Mouse (Mus musculus) ES-E14 (cell line): ENCODE measurements at regions not wholly inside any gene's neighbourhood (a gene's known extent, or its start where the extent isn't known, plus 50 kb on each side); places are given as distances from the start of the nearest gene placed in this dataset.

Experiments used
- CHD2 ChIP-seq: IDR thresholded peaks from 2 replicates; pipeline ENCODE4 v1.6.1; 2014; ENCODE audit warnings: mild to moderate bottlenecking, low read depth, low read length, inconsistent platforms
- MAFK ChIP-seq: IDR thresholded peaks from 2 replicates; pipeline ENCODE4 v1.6.1; 2014; ENCODE audit warnings: mild to moderate bottlenecking, low read depth, low read length, inconsistent platforms; ENCODE audit not compliant: insufficient read depth
- ZC3H11A ChIP-seq: IDR thresholded peaks from 2 replicates; pipeline ENCODE4 v1.6.1; 2012; ENCODE audit warnings: low read depth, mild to moderate bottlenecking, inconsistent platforms, low read length, borderline replicate concordance
- ZNF384 ChIP-seq: IDR thresholded peaks from 2 replicates; pipeline ENCODE4 v1.6.1; 2012; ENCODE audit warnings: low read depth, low read length, inconsistent platforms

DNA sequence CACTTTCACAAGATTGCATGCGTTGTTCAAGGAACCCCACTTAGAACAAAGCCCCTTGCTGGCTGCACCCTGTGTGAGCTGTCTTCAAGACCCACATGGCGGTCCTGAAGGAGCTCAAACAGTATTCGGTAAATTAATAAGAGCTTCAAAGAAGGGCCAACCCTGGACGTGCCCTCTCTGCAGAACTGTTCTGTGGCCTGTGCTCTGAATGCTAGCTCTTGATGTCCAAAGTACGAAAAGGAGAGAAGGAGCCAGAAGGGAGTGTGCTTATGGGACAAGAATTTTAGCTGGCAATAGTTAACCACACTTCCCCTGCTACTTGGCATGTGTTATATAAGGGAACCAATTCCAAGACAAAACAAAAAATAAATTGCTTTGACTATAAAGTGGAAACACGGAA, 67.6 kb upstream of the Cdc42bpa start:
- TF ChIP-seq CHD2 (no peak), ZNF384 (no peak), MAFK (no peak), ZC3H11A (no peak)
